Mouse (Mus musculus): ENCODE results near the gene Robo2.

DNA sequence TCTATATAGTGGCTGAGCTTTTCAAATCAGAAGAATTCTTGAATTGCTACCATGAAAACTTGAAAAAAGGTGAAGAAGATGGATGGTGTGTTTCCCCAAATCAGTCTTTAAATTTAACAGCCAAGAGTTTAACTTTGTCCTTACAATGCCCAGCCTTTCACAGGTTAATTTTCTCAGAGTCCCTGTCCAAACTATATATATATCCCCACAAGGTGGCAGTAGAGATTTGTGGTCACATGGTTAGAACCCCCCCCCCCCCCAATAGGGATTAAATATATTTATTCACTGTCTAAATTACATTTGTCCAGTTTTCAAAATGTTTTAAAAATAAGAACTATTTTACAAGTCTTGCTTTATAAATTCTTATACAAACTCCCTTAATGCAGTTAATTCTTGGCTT, 184.3 kb downstream of the Robo2 start:
- TF ChIP-seq GATA1 (IDR thresholded peaks at IDR 0.05; ENCODE audit: borderline replicate concordance, low read length), result no peak
- no peak for TF ChIP-seq FLI1 (IDR thresholded peaks at IDR 0.05; ENCODE audit: low read length)

Data from megakaryocyte, embryonic 14.5 days (primary cell).